Mouse (Mus musculus) neural tube, embryonic 14.5 days (tissue): ENCODE measurements around the gene Micall2. TPM values are rescaled to one million over a fixed set of nuclear protein-coding genes. Genes with fewer than 3 reads are reported as not detected.
A peak's percentile ranks its signal among the peaks of the same experiment; 100 is the strongest.

ENCODE experiments used
- ATAC-seq: fragments of 200-750 bp; cut with Nextera tagmentation; 2 replicates; pipeline ENCODE4 v1.8.0; 2017; ENCODE audit warnings: low read depth, mild to moderate bottlenecking, moderate TSS enrichment, moderate library complexity
- H3K27ac ChIP-seq: fragments of 300-500 bp; sonication (generic); 2 replicates; pipeline ENCODE4 v1.5.1; 2014; ENCODE audit warnings: low read depth, mild to moderate bottlenecking, control low read depth, low read length, moderate library complexity, mixed read lengths
- H3K27me3 ChIP-seq: fragments of 300-500 bp; sonication (generic); 2 replicates; pipeline ENCODE4 v1.6.1; 2014; ENCODE audit warnings: low read length; ENCODE audit not compliant: control insufficient read depth, insufficient read depth
- H3K36me3 ChIP-seq: fragments of 300-500 bp; sonication (generic); 2 replicates; pipeline ENCODE4 v1.6.1; 2014; ENCODE audit warnings: low read length, mixed read lengths; ENCODE audit not compliant: control insufficient read depth, insufficient read depth
- H3K4me1 ChIP-seq: fragments of 300-500 bp; sonication (generic); 2 replicates; pipeline ENCODE4 v1.6.1; 2014; ENCODE audit warnings: low read length; ENCODE audit not compliant: control insufficient read depth, insufficient read depth
- H3K4me2 ChIP-seq: fragments of 300-500 bp; sonication (generic); 2 replicates; pipeline ENCODE4 v1.6.1; 2014; ENCODE audit warnings: mild to moderate bottlenecking, low read depth, low read length, control low read depth
- H3K4me3 ChIP-seq: fragments of 300-500 bp; sonication (generic); 2 replicates; pipeline ENCODE4 v1.5.1; 2014; ENCODE audit warnings: low read depth, low read length, control low read depth, mixed read lengths
- H3K9ac ChIP-seq: fragments of 300-500 bp; sonication (generic); replicated peaks from 2 replicates; pipeline ENCODE4 v1.6.1; 2014; ENCODE audit warnings: low read depth, mild to moderate bottlenecking, control low read depth, low read length, mixed read lengths
- H3K9me3 ChIP-seq: fragments of 300-500 bp; sonication (generic); 2 replicates; pipeline ENCODE4 v1.6.1; 2016; ENCODE audit warnings: low read length; ENCODE audit not compliant: control insufficient read depth
- WGBS: fragments of 180-500 bp; shearing (Covaris S2); extraction: QIAGEN DNeasy Blood & Tissue Kit; methylation state at CpG from one replicate; pipeline ENCODE4 v1.1.7; 2014; 5-methylcytosine and 5-hydroxymethylcytosine counted together
- polyA plus RNA-seq: library from polyadenylated mRNA; unstranded; fragments of >200 nt; fragmentation: Nextera tagmentation; extraction: Ambion mirVana; gene quantifications from 2 replicates; pipeline ENCODE4 v1.2.1, GENCODE M21; 2014

Gene Micall2
- polyA plus RNA-seq, 1 experiment from 2014 or later, result 9.1 TPM

- Histone ChIP-seq H3K4me2 (no peak overlapping the region), H3K9ac (no peak overlapping the region), H3K4me1 (peaks cover 13% of the 10 kb centered on the region), H3K36me3 (no peaks in the 10 kb centered on the region), H3K27me3 (peaks cover 4% of the 10 kb centered on the region; the same call in 1 of the 2 replicates), H3K27ac (no peak overlapping the region), H3K9me3 (no peaks in the 10 kb centered on the region), H3K4me3 (no peak overlapping the region)
- no peak for ATAC-seq
- WGBS, result 87% methylated on average over 3 of the region's 3 CpGs
Measured at GRCm38 (mm10) chr5:139734016-139734415, 2.1 kb downstream of the Micall2 start.

DNA sequence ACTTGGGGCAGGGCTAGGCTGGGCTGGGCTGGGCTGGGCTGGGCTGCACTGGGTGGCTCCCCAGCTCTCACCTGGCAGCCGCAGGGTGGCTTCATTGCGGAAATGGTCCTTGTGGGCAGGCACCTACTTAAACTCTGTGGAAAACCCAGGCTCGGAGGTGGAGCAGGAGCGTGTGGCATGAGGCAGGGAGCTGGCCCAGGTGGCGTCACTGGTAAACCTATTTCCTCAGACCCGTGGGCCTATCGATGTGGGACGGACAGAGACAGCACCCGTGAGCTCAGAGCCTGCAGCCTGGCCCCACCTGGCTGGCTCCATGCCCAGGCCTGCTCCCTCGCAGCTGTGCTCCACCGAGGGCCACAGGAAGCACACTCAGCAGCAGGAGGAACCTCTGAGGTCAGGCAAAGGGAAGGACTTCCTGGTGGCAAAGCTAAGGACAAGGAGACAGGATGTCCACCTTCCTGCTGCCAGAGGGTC is 3.5 kb downstream of the Micall2 start:
- H3K9ac ChIP-seq, result no peak overlapping the region
- H3K4me3 ChIP-seq, result no peak overlapping the region
- H3K4me2 ChIP-seq, result no peak overlapping the region
- 81% methylated on average over 11 of the region's 11 CpGs for WGBS
- no peak for ATAC-seq
- no peaks in the 10 kb centered on the region for H3K9me3 ChIP-seq
- no peaks in the 10 kb centered on the region for H3K36me3 ChIP-seq
- H3K27me3 ChIP-seq, result peaks cover 4% of the 10 kb centered on the region; the same call in 1 of the 2 replicates
- no peak overlapping the region for H3K27ac ChIP-seq
- H3K4me1 ChIP-seq, result peaks cover 13% of the 10 kb centered on the region

DNA sequence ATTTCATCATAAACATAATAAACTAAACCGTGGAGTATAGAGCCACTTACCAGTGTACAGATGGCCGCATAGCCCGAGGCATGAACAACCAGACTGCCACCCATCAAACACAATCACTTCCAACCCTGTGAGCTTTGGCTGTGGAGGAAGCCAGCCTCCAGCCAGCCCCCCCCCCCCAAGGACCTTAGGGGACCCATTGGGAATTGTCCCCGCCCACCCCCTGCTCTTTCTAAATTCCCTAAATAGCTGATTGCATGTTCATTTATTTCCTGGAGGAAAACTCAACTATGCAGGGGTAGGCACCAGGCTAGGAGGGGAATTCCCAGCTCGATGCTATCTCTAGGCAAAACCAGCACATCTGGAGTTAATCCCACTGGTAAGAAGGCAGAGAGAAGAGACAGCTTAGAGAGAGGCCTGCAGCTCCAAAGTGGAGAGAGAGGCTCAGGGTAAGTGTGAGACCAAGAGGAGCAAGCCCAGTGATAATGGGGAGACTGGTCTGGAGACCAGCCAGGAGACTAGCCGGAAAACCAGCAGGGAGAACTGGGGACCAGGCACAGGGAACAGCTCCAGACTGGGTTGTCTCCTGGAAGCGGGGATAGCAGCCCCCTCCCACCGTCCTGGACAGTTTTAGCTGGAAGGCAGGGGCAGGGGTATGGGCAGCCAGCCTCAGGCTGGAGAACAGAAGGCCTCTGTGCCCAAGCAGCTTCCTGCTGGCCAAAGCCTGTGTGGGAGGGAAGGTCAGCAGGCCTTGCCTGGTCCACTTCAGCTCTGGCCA is 5.2 kb downstream of the Micall2 start:
- Histone ChIP-seq H3K4me2 (no peak overlapping the region), H3K27ac (peak overlapping the region; percentile 8; the same call in 1 of the 2 replicates), H3K9me3 (no peaks in the 10 kb centered on the region), H3K4me1 (peaks cover 11% of the 10 kb centered on the region), H3K36me3 (no peaks in the 10 kb centered on the region), H3K27me3 (peaks cover 4% of the 10 kb centered on the region; the same call in 1 of the 2 replicates), H3K4me3 (no peak overlapping the region), H3K9ac (no peak overlapping the region; the same call in 1 of the 2 replicates)
- 49% methylated on average over 8 of the region's 8 CpGs for WGBS
- no peak for ATAC-seq

- Histone ChIP-seq H3K4me2 (no peak overlapping the region), H3K4me1 (peaks cover 5% of the 10 kb centered on the region; the same call in 1 of the 2 replicates), H3K9me3 (no peaks in the 10 kb centered on the region), H3K27ac (no peak overlapping the region), H3K27me3 (no peaks in the 10 kb centered on the region), H3K36me3 (no peaks in the 10 kb centered on the region), H3K4me3 (no peak overlapping the region), H3K9ac (no peak overlapping the region)
- WGBS, result 86% methylated on average over 11 of the region's 11 CpGs
- no peak for ATAC-seq
Measured at GRCm38 (mm10) chr5:139727261-139727660, 8.9 kb downstream of the Micall2 start.

GRCm38 (mm10) chr5:139726186-139726585 is 9.9 kb downstream of the Micall2 start:
- H3K4me2 ChIP-seq, result no peak overlapping the region
- no peaks in the 10 kb centered on the region for H3K36me3 ChIP-seq
- peaks cover 5% of the 10 kb centered on the region; the same call in 1 of the 2 replicates for H3K4me1 ChIP-seq
- H3K4me3 ChIP-seq, result no peak overlapping the region
- ATAC-seq, result no peak
- H3K27ac ChIP-seq, result no peak overlapping the region
- H3K9ac ChIP-seq, result no peak overlapping the region
- H3K27me3 ChIP-seq, result no peaks in the 10 kb centered on the region
- WGBS, result 90% methylated on average over 3 of the region's 3 CpGs
- no peaks in the 10 kb centered on the region for H3K9me3 ChIP-seq

DNA sequence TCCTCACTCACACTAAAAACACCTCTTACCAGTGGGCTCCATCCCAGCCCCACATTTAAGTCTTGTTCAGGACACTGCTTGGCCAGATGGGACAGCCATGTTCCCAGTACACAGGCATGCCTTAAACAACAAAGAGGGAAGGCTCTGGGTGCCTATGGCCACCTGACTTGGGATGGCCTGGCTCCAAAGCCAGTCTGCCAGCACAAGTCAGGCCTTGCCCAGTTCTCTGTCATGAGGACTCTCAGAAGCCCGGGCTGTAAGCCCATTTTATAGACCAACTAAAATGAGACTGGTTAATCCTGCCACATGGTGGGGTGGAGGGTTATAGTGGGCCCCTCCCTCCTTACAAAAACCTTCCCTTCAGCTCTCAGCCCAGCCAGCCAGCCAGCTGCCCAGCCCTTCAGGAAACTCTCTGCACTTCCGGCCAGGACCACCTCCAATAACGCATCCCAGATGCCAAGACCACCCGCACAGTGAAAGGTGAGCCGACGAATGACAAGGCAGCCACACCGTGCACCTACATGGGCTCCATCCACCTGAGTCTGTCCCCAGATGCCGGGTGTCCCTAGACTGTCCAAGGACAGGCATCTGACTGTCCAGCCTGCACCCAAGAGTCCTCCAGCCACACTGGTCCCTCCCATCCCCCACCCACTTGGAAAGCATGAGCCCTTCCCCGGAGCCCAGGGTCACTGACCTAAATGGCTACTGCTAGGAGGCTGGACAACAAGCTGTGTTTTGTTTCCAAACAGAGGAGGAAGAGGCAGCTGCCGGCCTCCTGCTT is 11.6 kb downstream of the Micall2 start:
- Histone ChIP-seq H3K36me3 (no peaks in the 10 kb centered on the region), H3K4me2 (no peak overlapping the region), H3K9me3 (no peaks in the 10 kb centered on the region), H3K4me1 (no peaks in the 10 kb centered on the region), H3K27me3 (no peaks in the 10 kb centered on the region), H3K9ac (no peak overlapping the region), H3K4me3 (no peak overlapping the region), H3K27ac (no peak overlapping the region)
- no peak for ATAC-seq
- 49% methylated on average over 10 of the region's 10 CpGs for WGBS

GRCm38 (mm10) chr5:139723113-139723512 is 13.0 kb downstream of the Micall2 start:
- H3K27ac ChIP-seq, result no peak overlapping the region
- H3K9me3 ChIP-seq, result no peaks in the 10 kb centered on the region
- no peak overlapping the region for H3K4me3 ChIP-seq
- no peak for ATAC-seq
- no peak overlapping the region for H3K4me2 ChIP-seq
- H3K9ac ChIP-seq, result no peak overlapping the region
- WGBS, result 70% methylated on average over 9 of the region's 9 CpGs
- no peaks in the 10 kb centered on the region for H3K4me1 ChIP-seq
- H3K36me3 ChIP-seq, result no peaks in the 10 kb centered on the region
- H3K27me3 ChIP-seq, result no peaks in the 10 kb centered on the region

- Histone ChIP-seq H3K9me3 (no peaks in the 10 kb centered on the region), H3K4me2 (no peak overlapping the region), H3K4me3 (no peak overlapping the region), H3K9ac (no peak overlapping the region), H3K36me3 (no peaks in the 10 kb centered on the region), H3K4me1 (no peaks in the 10 kb centered on the region), H3K27me3 (no peaks in the 10 kb centered on the region), H3K27ac (no peak overlapping the region)
- WGBS, result 77% methylated on average over 6 of the region's 6 CpGs
- no peak for ATAC-seq
Measured at GRCm38 (mm10) chr5:139722709-139723108, 13.4 kb downstream of the Micall2 start.

DNA sequence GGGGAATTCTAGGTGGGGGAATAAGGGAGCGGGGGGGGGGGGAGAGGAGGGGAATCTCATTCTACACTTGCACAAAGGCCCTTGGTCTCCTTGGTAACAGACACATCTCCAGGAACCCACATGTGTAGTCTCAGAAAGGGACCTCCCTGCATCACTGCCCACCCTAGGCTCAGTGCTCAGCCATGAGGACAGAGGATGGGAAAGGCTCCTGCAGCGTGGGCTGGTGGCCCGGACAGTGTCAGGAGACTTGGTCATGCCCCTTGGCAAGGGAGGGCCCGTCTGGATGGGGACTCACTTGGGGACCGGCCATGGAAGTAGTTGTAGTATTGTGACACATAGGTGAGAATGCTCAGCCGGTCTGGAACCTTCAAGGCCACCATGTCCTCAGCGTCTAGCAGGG is 17.2 kb downstream of the Micall2 start:
- H3K9ac ChIP-seq, result no peak overlapping the region
- 75% methylated on average over 7 of the region's 7 CpGs for WGBS
- no peak overlapping the region for H3K27ac ChIP-seq
- no peak overlapping the region for H3K4me3 ChIP-seq
- H3K4me2 ChIP-seq, result no peak overlapping the region
- H3K27me3 ChIP-seq, result no peaks in the 10 kb centered on the region
- no peak for ATAC-seq
- H3K4me1 ChIP-seq, result no peaks in the 10 kb centered on the region
- no peaks in the 10 kb centered on the region for H3K9me3 ChIP-seq
- no peaks in the 10 kb centered on the region for H3K36me3 ChIP-seq
